Mouse (Mus musculus): ENCODE results near the gene Apol9b.
"Not testable (repeated sequence)": the region's sequence is repeated elsewhere in the genome, so short reads cannot be mapped to it uniquely, and the experiment has no call there.

The Apol9b gene

DNA sequence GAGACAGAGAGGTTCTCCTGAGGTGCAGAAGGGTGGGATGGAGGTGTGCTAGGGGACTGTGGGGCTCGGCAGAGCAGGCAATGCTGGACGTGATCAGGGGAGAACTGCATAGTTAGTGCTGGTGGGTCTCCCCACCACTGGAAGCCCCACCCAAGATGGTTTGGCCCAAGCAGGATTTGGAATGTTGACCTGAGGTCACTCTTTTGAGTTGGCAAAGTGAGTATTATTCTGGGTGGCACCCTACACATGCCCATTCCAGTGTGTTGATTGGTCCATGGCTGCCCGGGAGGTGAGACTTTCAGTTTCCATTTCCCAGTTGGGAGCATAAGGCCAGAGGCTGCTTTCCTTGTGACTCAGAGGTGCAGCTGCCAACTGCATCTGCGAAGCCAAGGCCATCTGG, at the start of gene Apol9b:
Gene Apol9b (plus strand): TSS at position 301 of the 400 bp plus-strand sequence.
- DNase-seq: not testable (repeated sequence)

- peak; percentile 0 to 47 for DNase-seq
These were observed 44.9 kb upstream of the Apol9b start for GRCm38 (mm10) chr15:77683944-77684343.

- not testable (repeated sequence) for DNase-seq
These were observed 37.1 kb upstream of the Apol9b start for GRCm38 (mm10) chr15:77691532-77692311.

GRCm38 (mm10) chr15:77694687-77695295, 34.0 kb upstream of the Apol9b start:
- DNase-seq: peak in 1 of 2 experiments; percentile 17

DNA sequence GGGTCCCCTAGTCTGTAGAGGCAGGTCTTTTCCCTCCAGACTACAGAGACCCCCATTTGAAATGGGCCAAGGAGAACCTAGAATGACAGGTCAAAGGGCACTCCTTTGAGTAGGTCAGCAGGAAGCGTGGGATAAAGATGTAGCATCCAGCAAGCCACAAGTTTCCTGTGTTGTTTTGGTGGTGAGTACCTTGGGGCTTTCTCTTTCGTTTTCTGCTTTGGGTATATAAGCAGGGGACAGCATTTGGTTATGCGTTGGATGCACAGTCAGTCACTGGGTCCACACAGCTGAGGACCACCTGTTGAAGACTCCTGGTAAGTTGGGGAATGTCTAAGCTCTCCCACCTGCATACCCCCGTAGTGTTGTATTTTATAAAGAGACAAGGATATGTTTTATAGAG, 30.2 kb upstream of the Apol9b start, which contains the start of gene Apol7e:
Gene Apol7e (plus strand): TSS at position 202 of the 400 bp plus-strand sequence.
- not testable (repeated sequence) for DNase-seq

DNA sequence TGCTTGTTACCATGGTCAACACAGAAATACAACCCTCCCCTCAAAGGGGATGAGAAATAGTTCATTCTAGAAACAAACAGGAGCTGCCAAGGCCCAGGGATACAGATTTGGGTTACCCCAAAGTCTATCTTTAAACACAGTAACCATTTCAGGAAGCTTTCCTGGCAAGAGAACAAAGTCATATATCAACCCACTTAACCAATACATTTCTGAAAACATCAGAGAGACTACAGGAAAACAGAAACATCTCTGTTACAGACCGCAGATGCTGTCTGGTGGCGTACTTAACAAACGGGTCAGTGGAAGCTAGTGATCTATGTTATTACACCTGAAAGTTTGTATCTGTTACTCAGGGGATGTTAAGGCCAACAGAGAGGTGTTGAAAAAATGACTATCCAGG, 23.5 kb upstream of the Apol9b start:
- DNase-seq: not testable (repeated sequence)

DNA sequence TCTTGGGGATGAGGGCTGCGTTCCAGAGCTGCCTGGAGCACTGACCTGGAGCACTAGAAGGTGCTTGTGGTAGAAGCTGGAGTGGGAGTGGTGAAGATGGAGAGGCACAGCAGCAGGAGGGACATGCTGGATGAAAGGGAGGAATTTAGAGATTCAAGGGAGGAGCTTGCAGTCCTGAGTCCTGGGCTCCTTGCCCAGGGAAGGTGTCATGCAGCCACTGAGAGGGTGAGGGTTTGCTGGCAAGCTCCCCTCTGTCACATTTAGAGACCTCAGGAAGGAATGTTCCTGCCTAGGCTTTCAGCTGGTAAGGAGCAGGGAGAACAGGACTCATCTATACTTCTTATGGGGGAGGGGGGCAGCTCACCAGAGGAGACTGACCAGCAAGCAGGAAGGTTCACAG, 19.9 kb upstream of the Apol9b start:
- DNase-seq: not testable (repeated sequence)

- DNase-seq: not testable (repeated sequence)
These were observed 10.6 kb upstream of the Apol9b start for GRCm38 (mm10) chr15:77718240-77718639.

GRCm38 (mm10) chr15:77721509-77721908, 7.3 kb upstream of the Apol9b start:
- DNase-seq: not testable (repeated sequence)

GRCm38 (mm10) chr15:77724208-77724911, 4.5 kb upstream of the Apol9b start:
- DNase-seq: not testable (repeated sequence)

GRCm38 (mm10) chr15:77725393-77726020, 3.3 kb upstream of the Apol9b start:
- not testable (repeated sequence) for DNase-seq

DNA sequence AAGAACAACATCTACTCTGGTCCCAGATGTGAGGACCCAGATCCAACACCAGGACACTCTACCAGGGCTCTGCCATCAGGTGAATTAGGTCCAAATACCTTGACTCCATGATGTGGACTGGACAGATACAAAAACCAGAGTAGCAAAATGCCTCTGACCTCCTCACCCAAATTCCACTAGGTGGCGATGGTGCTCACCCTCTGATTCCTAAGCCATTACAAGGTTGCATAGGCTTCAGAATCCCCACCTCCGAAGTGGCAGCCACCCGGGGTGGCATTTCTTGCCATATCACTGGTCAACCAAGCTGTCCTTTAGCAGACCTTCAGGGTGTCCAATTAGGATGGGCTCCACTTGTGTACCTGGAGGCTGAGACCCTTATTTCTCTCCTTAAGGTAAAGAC, 1.7 kb upstream of the Apol9b start:
- DNase-seq: not testable (repeated sequence)

DNA sequence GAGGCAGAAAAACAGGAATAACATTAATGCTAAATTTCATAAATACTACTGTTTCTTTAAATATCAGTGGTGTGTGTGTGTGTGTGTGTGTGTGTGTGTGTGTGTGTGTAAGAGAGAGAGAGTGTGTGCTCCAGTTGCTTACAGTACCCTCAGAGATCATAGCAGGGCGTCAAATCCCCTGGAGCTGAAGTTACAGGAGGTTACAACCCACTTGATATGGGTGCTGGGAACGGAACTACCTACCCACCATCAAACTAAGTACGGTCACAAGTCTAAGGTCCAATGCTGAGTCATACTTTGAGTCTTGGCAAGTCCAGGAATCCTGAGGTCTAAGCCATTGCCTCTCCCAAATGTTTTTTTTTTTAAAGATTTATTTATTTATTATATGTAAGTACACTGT, 1.1 kb upstream of the Apol9b start:
- not testable (repeated sequence) for DNase-seq

DNA sequence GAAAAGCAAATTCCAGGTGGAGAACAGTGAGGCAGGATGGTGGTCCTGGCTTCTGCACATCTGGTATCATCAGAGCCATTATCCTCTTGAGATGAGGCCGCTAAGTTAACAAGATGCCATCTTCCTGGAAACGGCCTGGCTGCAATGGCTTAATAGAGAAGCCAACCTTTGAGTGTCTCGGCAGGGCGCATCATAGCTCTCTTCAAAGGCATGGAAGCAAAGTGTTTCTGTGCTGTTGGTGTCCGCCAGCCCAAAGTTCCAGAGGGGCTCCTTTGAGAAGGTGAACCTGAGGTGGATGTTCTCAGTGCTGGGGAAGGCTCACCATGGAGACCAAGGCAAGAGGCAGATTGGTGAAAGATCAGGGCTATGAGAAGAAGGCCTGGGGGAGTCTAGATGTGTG, 2.8 kb downstream of the Apol9b start:
- DNase-seq: no peak

DNA sequence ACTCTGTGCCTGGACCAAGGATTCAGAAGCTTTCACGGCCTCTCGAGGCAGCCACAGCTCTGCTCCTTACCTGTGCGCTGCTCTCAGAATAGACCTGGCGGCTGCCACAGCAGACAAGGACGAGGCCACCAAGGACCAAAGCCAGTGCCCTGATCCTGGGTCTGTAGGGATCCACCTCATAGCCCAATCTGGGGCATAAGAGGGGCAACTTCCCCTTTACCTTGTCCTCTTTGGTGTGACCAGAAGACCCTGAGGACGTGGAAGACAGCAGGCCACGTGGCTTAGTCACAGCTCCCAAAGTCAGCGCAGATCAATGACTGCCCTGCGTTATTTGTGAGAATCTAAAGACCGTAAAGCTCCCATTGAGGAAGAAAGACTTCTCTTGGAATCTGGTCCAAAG, 4.0 kb downstream of the Apol9b start:
- DNase-seq: not testable (repeated sequence)

- DNase-seq: not testable (repeated sequence)
These were observed 4.5 kb downstream of the Apol9b start for GRCm38 (mm10) chr15:77733380-77733779.

GRCm38 (mm10) chr15:77733903-77734302, 5.1 kb downstream of the Apol9b start:
- DNase-seq: not testable (repeated sequence)

DNA sequence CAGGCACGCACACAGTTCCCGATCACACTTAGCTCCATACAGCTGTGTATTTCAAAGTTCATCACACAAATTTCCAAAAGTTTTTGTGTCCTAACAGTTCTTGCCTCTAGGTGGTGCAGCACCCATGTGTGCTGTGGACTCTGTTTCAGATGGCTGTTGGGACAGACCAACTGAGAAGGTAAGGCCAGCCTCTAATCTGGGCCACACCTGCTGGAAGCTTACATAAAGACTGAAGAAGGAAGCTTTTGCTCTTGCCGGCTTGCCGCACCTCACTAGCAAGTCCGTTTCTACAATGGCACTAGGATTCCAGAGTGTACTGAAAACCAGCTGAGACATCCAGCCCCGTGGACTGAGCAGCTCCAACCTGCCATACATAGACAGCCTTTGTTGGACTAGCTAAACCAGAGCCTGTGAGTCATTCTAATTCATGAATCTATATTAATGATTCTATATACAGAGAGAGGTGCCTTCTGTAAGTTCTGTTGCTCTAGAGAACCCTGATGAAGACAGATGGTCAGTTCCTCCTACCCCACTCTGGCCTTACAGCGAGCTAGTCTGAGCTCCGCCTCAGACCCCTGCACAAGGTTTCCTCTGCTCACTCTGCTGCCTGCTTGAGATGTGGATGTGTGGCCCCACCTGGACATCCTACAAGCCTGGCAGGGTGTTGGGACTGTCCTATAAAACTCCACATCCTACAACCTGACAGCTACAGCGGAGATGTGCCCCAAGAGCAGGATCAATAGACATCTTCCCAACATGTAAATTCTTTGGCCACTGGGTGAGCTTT, 11.9 kb downstream of the Apol9b start:
- DNase-seq: no peak

- DNase-seq: not testable (repeated sequence)
These were observed 12.7 kb downstream of the Apol9b start for GRCm38 (mm10) chr15:77741556-77741955.

GRCm38 (mm10) chr15:77744632-77745031, 15.8 kb downstream of the Apol9b start:
- DNase-seq: no peak

GRCm38 (mm10) chr15:77745081-77745480, 16.2 kb downstream of the Apol9b start:
- no peak for DNase-seq

GRCm38 (mm10) chr15:77746326-77746725, 17.5 kb downstream of the Apol9b start:
- no peak for DNase-seq
